19 mouse cellular contexts compared by ENCODE assay signal in genomic region chr2:170947236-170947635, GRCm38 (mm10).
DNase-seq lines count a peak whose midpoint lies in the region; ATAC-seq lines count a peak whose summit lies in the region.
"Had no signal": no experiment of that assay in that cellular context is flagged by ENCODE, and none has a peak within 500 bp of the region (broad histone marks: within the 10 kb centered on the region; RNA-seq: fewer than 3 reads in every experiment).

No protein-coding gene starts in this region.

- DNase-seq in adrenal gland, adult 2 months, result peak; percentile 58
- DNase-seq in adrenal gland, postnatal 4 days (ENCODE audit: low spot score in 2 of 2), result no peak
- DNase-seq in heart, adult 11 months, result peak; percentile 54
- DNase-seq in heart, adult 9 months (ENCODE audit: low spot score in 2 of 2), result no peak
- peak; percentile 34 for DNase-seq in adrenal gland, postnatal 14 days
- DNase-seq: cerebellum, adult 11 months; cerebellum, adult 18-20 months; cerebellum, adult 8-10 months; cerebellum, adult 9-11 months; cerebellum, postnatal 14 days; cerebellum, postnatal 36 days; embryo, embryonic 11 days; forebrain, postnatal 0 days had no signal

- ATAC-seq in CD4-positive, CD25-positive, alpha-beta regulatory T cell, adult 4 months, result no peak
- ATAC-seq in erythroblast, adult 5-6 weeks (replicated peaks; ENCODE audit: low FRiP score, poor library complexity, severe bottlenecking), result no peak
- ATAC-seq: activated CD4-positive, CD25-positive, alpha-beta regulatory T cell, adult 4 months; forebrain, embryonic 13.5 days; forebrain, embryonic 15.5 days; forebrain, postnatal 0 days; Patski had no signal

Comparison
In these comparisons a context has a peak if more than half of its experiments do, and no peak if none do; other contexts are left out.
1. DNase-seq: peak in adrenal gland, adult 2 months (single experiment), heart, adult 11 months (single experiment) and adrenal gland, postnatal 14 days (single experiment); none in adrenal gland, postnatal 4 days (0 of 2) and heart, adult 9 months (0 of 2).